Mouse (Mus musculus) lung, embryonic 14.5 days (tissue): ENCODE results near the gene Coq4. TPM values are rescaled to one million over a fixed set of nuclear protein-coding genes. Genes with fewer than 3 reads are reported as not detected.

Experiments used
- ATAC-seq: fragments of 200-750 bp; cut with Nextera tagmentation; 2 replicates; pipeline ENCODE4 v1.8.0; 2017; ENCODE audit warnings: mild to moderate bottlenecking, moderate TSS enrichment, moderate library complexity; ENCODE audit not compliant: insufficient read depth
- DNase-seq: peaks from one replicate; pipeline ENCODE4 v3.0.0-alpha.2; 2015
- H3K27ac ChIP-seq: fragments of 300-500 bp; sonication (generic); 2 replicates; pipeline ENCODE4 v1.5.1; 2014; ENCODE audit warnings: low read depth, mild to moderate bottlenecking, moderate library complexity
- H3K27me3 ChIP-seq: fragments of 300-500 bp; sonication (generic); 2 replicates; pipeline ENCODE4 v1.6.1; 2014; ENCODE audit warnings: low read length, control low read depth; ENCODE audit not compliant: insufficient read depth
- H3K36me3 ChIP-seq: fragments of 300-500 bp; sonication (generic); 2 replicates; pipeline ENCODE4 v1.6.1; 2014; ENCODE audit warnings: control low read depth; ENCODE audit not compliant: insufficient read depth
- H3K4me1 ChIP-seq: fragments of 300-500 bp; sonication (generic); 2 replicates; pipeline ENCODE4 v1.6.1; 2014; ENCODE audit warnings: antibody characterized with exemption, control low read depth; ENCODE audit not compliant: insufficient read depth
- H3K4me2 ChIP-seq: fragments of 300-500 bp; sonication (generic); 2 replicates; pipeline ENCODE4 v1.6.1; 2014; ENCODE audit warnings: mild to moderate bottlenecking
- H3K4me3 ChIP-seq: fragments of 300-500 bp; sonication (generic); 2 replicates; pipeline ENCODE4 v1.5.1; 2014; ENCODE audit warnings: low read depth, low read length
- H3K9ac ChIP-seq: fragments of 300-500 bp; sonication (generic); 2 replicates; pipeline ENCODE4 v1.6.1; 2014
- H3K9me3 ChIP-seq: fragments of 300-500 bp; sonication (generic); 2 replicates; pipeline ENCODE4 v1.6.1; 2016; ENCODE audit warnings: low read depth, low read length, control low read depth
- CTCF ChIP-seq: IDR thresholded peaks from 2 replicates; pipeline ENCODE4 v1.5.1; 2016; ENCODE audit warnings: antibody characterized with exemption, low read depth
- WGBS: fragments of 180-500 bp; shearing (Covaris S2); extraction: QIAGEN DNeasy Blood & Tissue Kit; methylation state at CpG from one replicate; pipeline ENCODE4 v1.1.7; 2014; 5-methylcytosine and 5-hydroxymethylcytosine counted together
- polyA plus RNA-seq: library from polyadenylated mRNA; unstranded; fragments of >200 nt; fragmentation: Nextera tagmentation; extraction: Ambion mirVana; gene quantifications from 2 replicates; pipeline ENCODE4 v1.2.1, GENCODE M21; 2014

Gene Coq4
- polyA plus RNA-seq, 1 experiment from 2014 or later: 37.5 TPM

DNA sequence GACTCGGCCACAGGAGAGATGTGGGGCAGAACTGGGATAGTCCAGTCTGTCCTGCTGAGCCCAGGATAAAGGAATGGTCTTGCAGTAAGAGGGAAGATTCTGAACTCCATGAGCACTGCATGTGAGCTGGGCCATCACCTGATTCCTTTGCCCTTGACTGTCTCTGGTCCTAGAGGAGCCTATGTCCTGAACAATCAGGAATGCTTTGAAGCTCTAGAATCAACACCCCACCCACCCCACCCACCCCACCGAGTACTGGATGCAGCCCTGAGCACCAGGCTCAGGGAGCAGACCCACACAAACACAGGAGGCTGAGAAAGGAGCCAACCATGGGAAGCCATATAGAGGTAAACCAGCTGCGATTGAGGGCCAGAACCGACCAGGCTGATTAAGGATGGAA is 38.8 kb upstream of the Coq4 start:
- H3K4me1 ChIP-seq: 0 out of 2 replicates have a peak, but pooled peaks cover 3% of the 10 kb centered on the region
- peaks cover 67% of the 10 kb centered on the region for H3K27me3 ChIP-seq
- H3K27ac ChIP-seq: no peak overlapping the region
- no peak for TF ChIP-seq CTCF
- H3K9me3 ChIP-seq: no peaks in the 10 kb centered on the region
- H3K4me3 ChIP-seq: no peak overlapping the region
- no peak for DNase-seq
- no peak for ATAC-seq
- 73% methylated on average over 4 of the region's 4 CpGs for WGBS
- no peak overlapping the region for H3K9ac ChIP-seq
- no peaks in the 10 kb centered on the region for H3K36me3 ChIP-seq
- no peak overlapping the region for H3K4me2 ChIP-seq

DNA sequence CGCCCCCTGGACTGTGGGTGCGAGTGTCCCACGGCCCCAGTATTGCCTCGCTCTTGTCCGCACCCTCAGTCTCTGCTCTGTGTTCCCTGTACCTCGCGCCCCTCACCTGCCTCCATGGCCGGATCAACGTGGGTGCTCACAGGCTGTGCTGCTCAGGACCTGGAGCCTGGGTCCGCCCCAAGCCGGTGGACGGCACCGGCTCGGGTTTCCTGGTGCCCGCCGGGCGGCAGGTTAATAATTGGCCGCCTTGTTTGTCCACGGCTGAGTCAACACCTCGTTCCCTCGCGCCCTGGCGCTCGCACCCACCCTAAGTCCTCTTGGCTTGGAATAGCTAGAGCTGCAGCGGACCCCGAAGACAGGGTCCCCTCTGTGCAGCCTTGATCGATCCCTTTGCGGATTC is 35.8 kb upstream of the Coq4 start, which contains the start of gene Gm13420:
TSS of gene Gm13420 (minus strand) at position 189 of the 400 bp plus-strand sequence.
- H3K4me3 ChIP-seq: peak within 1 kb of the TSS; percentile 24
- peak within 1 kb of the TSS; percentile 58; the same call in 1 of the 2 replicates for H3K27ac ChIP-seq
- WGBS: 5% methylated on average over 28 of the region's 28 CpGs
- no peaks in the 10 kb centered on the region for H3K36me3 ChIP-seq
- DNase-seq (peak; percentile 50), ATAC-seq (peak; percentile 70)
- peak within 1 kb of the TSS; percentile 58 for H3K4me2 ChIP-seq
- H3K9ac ChIP-seq: peak within 1 kb of the TSS; percentile 33
- H3K27me3 ChIP-seq: peaks cover 56% of the 10 kb centered on the region
- H3K4me1 ChIP-seq: 0 out of 2 replicates have a peak, but pooled peaks cover 3% of the 10 kb centered on the region
- no peak for TF ChIP-seq CTCF
- H3K9me3 ChIP-seq: no peaks in the 10 kb centered on the region

- TF ChIP-seq CTCF: no peak
- 0 out of 2 replicates have a peak, but pooled peaks cover under 1% of the 10 kb centered on the region for H3K4me1 ChIP-seq
- H3K9ac ChIP-seq: no peak overlapping the region
- H3K4me2 ChIP-seq: no peak overlapping the region
- no peak overlapping the region for H3K4me3 ChIP-seq
- 81% methylated on average over 5 of the region's 5 CpGs for WGBS
- peaks cover 47% of the 10 kb centered on the region for H3K27me3 ChIP-seq
- no peak for DNase-seq
- no peak overlapping the region for H3K27ac ChIP-seq
- no peaks in the 10 kb centered on the region for H3K36me3 ChIP-seq
- ATAC-seq: no peak
- H3K9me3 ChIP-seq: no peaks in the 10 kb centered on the region
Observed at GRCm38 (mm10) chr2:29752397-29752796, 34.9 kb upstream of the Coq4 start.

GRCm38 (mm10) chr2:29755693-29756092 is 31.6 kb upstream of the Coq4 start:
- DNase-seq (no peak), ATAC-seq (no peak)
- no peaks in the 10 kb centered on the region for H3K9me3 ChIP-seq
- H3K27ac ChIP-seq: no peak overlapping the region
- no peaks in the 10 kb centered on the region for H3K36me3 ChIP-seq
- no peaks in the 10 kb centered on the region for H3K4me1 ChIP-seq
- no peak overlapping the region for H3K4me2 ChIP-seq
- no peak overlapping the region for H3K4me3 ChIP-seq
- peaks cover 23% of the 10 kb centered on the region for H3K27me3 ChIP-seq
- TF ChIP-seq CTCF: no peak
- no peak overlapping the region for H3K9ac ChIP-seq

DNA sequence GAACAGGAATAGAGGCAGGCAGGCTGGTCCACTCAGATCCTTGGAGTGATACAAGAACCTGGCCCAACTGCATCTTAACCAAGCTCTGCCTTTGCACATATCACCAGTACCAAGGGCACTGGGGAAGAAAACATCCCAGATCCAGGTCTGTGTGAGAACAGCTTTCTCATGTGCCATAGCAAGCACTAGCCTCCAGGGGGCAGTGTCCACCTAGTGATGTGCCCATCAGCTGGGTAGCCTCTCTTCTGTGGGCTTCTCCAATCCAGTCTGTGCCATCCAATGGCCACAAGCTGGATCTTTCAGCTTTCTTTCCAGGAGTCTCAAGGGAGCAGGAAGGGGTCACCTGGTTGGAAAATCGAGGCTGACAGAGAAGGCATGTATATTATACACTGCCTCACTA is 22.5 kb upstream of the Coq4 start:
- Histone ChIP-seq H3K9ac (no peak overlapping the region), H3K4me1 (no peaks in the 10 kb centered on the region), H3K4me3 (no peak overlapping the region), H3K27me3 (no peaks in the 10 kb centered on the region), H3K4me2 (no peak overlapping the region), H3K27ac (no peak overlapping the region), H3K36me3 (no peaks in the 10 kb centered on the region), H3K9me3 (no peaks in the 10 kb centered on the region)
- DNase-seq (peak; percentile 87), ATAC-seq (no peak)
- whole genome bisulfite sequencing: 0% methylated on average over 1 of the region's 1 CpGs
- peak; percentile 97 for TF ChIP-seq CTCF

GRCm38 (mm10) chr2:29767976-29768709 is 19.1 kb upstream of the Coq4 start:
- H3K27ac ChIP-seq: no peak overlapping the region
- TF ChIP-seq CTCF: no peak
- H3K36me3 ChIP-seq: no peaks in the 10 kb centered on the region
- no peaks in the 10 kb centered on the region for H3K4me1 ChIP-seq
- no peak overlapping the region for H3K4me2 ChIP-seq
- no peak overlapping the region for H3K9ac ChIP-seq
- no peaks in the 10 kb centered on the region for H3K27me3 ChIP-seq
- ATAC-seq (no peak), DNase-seq (no peak)
- WGBS: 48% methylated on average over 11 of the region's 11 CpGs
- H3K9me3 ChIP-seq: no peaks in the 10 kb centered on the region
- no peak overlapping the region for H3K4me3 ChIP-seq

DNA sequence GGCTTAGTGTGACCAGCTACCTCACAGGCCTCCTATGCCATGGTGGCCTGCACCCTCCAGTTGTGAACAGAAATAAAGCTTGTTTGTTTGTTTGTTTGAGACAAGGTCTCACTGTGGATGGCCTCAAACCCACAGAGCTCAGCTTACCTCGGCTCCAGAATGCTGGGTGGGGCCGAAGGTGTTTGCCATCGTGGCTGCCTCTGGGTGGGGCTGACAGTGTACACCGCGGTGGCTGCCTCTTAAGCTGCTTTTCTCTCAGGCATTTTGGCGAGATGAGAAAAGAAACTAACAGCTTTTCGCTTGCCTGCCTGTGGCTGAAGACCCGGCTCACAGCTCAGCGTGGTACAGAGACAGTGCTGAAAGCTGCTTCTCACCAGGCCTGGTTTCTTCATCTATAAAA is 18.4 kb upstream of the Coq4 start:
- Histone ChIP-seq H3K27me3 (no peaks in the 10 kb centered on the region), H3K4me3 (no peak overlapping the region), H3K4me2 (no peak overlapping the region), H3K9me3 (no peaks in the 10 kb centered on the region), H3K36me3 (0 out of 2 replicates have a peak, but pooled peaks cover 4% of the 10 kb centered on the region), H3K9ac (no peak overlapping the region), H3K27ac (no peak overlapping the region), H3K4me1 (no peaks in the 10 kb centered on the region)
- no peak for TF ChIP-seq CTCF
- 54% methylated on average over 9 of the region's 9 CpGs for WGBS
- ATAC-seq (no peak), DNase-seq (no peak)
